Mouse (Mus musculus) liver, postnatal 0 days (tissue): ENCODE data around the gene Soga1. TPM values are rescaled to one million over a fixed set of nuclear protein-coding genes. Genes with fewer than 3 reads are reported as not detected.

Experiments
- ATAC-seq: fragments of 200-750 bp; cut with Nextera tagmentation; 2 replicates; pipeline ENCODE4 v1.8.0; 2017; ENCODE audit warnings: mild to moderate bottlenecking, moderate library complexity
- DNase-seq: peaks from one replicate; pipeline ENCODE4 v3.0.0-alpha.2; 2016
- H3K27ac ChIP-seq: fragments of 300-500 bp; sonication (generic); 2 replicates; pipeline ENCODE4 v1.5.1; 2014; ENCODE audit warnings: antibody characterized with exemption, moderate library complexity, mild to moderate bottlenecking, low read depth
- H3K27me3 ChIP-seq: fragments of 300-500 bp; sonication (generic); 2 replicates; pipeline ENCODE4 v1.6.1; 2014; ENCODE audit warnings: low read length, control low read depth, mixed read lengths; ENCODE audit not compliant: insufficient read depth
- H3K36me3 ChIP-seq: fragments of 300-500 bp; sonication (generic); replicated peaks from 2 replicates; pipeline ENCODE4 v1.6.1; 2014; ENCODE audit warnings: mild to moderate bottlenecking, control low read depth, low read length, moderate library complexity, mixed read lengths; ENCODE audit not compliant: insufficient read depth
- H3K4me1 ChIP-seq: fragments of 300-500 bp; sonication (generic); 2 replicates; pipeline ENCODE4 v1.6.1; 2014; ENCODE audit warnings: antibody characterized with exemption, mild to moderate bottlenecking, control low read depth; ENCODE audit not compliant: insufficient read depth
- H3K4me2 ChIP-seq: fragments of 300-500 bp; sonication (generic); 2 replicates; pipeline ENCODE4 v1.6.1; 2014; ENCODE audit warnings: low read depth, mild to moderate bottlenecking, low read length, moderate library complexity, mixed read lengths
- H3K4me3 ChIP-seq: fragments of 300-500 bp; sonication (generic); 2 replicates; pipeline ENCODE4 v1.5.1; 2014; ENCODE audit warnings: low read depth, low read length
- H3K9ac ChIP-seq: fragments of 300-500 bp; sonication (generic); replicated peaks from 2 replicates; pipeline ENCODE4 v1.6.1; 2014; ENCODE audit warnings: mild to moderate bottlenecking, moderate library complexity
- H3K9me3 ChIP-seq: fragments of 300-500 bp; sonication (generic); 2 replicates; pipeline ENCODE4 v1.6.1; 2016; ENCODE audit warnings: mild to moderate bottlenecking, control low read depth, low read length, mixed read lengths
- CTCF ChIP-seq: sonication (generic); IDR thresholded peaks from 2 replicates; pipeline ENCODE4 v1.5.1; 2016; ENCODE audit warnings: antibody characterized with exemption, low read depth
- EP300 ChIP-seq: IDR thresholded peaks from 2 replicates; pipeline ENCODE4 v1.6.1; 2016; ENCODE audit warnings: antibody characterized with exemption, low read depth, mild to moderate bottlenecking
- WGBS: fragments of 180-500 bp; shearing (Covaris S2); extraction: QIAGEN DNeasy Blood & Tissue Kit; methylation state at CpG from one replicate; pipeline ENCODE4 v1.1.7; 2014; ENCODE audit not compliant: insufficient replicate concordance; 5-methylcytosine and 5-hydroxymethylcytosine counted together
- polyA plus RNA-seq: library from polyadenylated mRNA; unstranded; fragments of >200 nt; fragmentation: Nextera tagmentation; extraction: Ambion mirVana; gene quantifications from 2 replicates; pipeline ENCODE4 v1.2.1, GENCODE M21; 2015

Soga1 gene
- polyA plus RNA-seq, 1 experiment from 2014 or later, result 1.0 TPM

GRCm38 (mm10) chr2:156981291-156981690 is 97.8 kb downstream of the Soga1 start:
- H3K9ac ChIP-seq, result no peak overlapping the region
- H3K27ac ChIP-seq, result no peak overlapping the region
- no peak for TF ChIP-seq EP300
- TF ChIP-seq CTCF, result no peak
- no peaks in the 10 kb centered on the region for H3K27me3 ChIP-seq
- no peak for ATAC-seq
- 71% methylated on average over 4 of the region's 4 CpGs for WGBS
- no peaks in the 10 kb centered on the region for H3K36me3 ChIP-seq
- no peaks in the 10 kb centered on the region for H3K9me3 ChIP-seq
- H3K4me1 ChIP-seq, result peaks cover 14% of the 10 kb centered on the region
- DNase-seq, result no peak
- no peak overlapping the region for H3K4me2 ChIP-seq
- no peak overlapping the region for H3K4me3 ChIP-seq

- Histone ChIP-seq H3K27ac (no peak overlapping the region), H3K4me2 (no peak overlapping the region), H3K4me1 (peaks cover 14% of the 10 kb centered on the region), H3K9me3 (no peaks in the 10 kb centered on the region), H3K36me3 (no peaks in the 10 kb centered on the region), H3K27me3 (no peaks in the 10 kb centered on the region), H3K4me3 (no peak overlapping the region), H3K9ac (no peak overlapping the region)
- DNase-seq, result no peak
- 65% methylated on average over 2 of the region's 2 CpGs for WGBS
- no peak for TF ChIP-seq EP300
- no peak for TF ChIP-seq CTCF
- ATAC-seq, result no peak
Observed at GRCm38 (mm10) chr2:156980059-156980458, 99.0 kb downstream of the Soga1 start.

- H3K36me3 ChIP-seq, result no peaks in the 10 kb centered on the region
- no peak overlapping the region for H3K4me3 ChIP-seq
- TF ChIP-seq EP300, result no peak
- no peak for TF ChIP-seq CTCF
- no peak for DNase-seq
- H3K27ac ChIP-seq, result no peak overlapping the region
- H3K9ac ChIP-seq, result no peak overlapping the region
- no peak for ATAC-seq
- no peaks in the 10 kb centered on the region for H3K9me3 ChIP-seq
- no peak overlapping the region for H3K4me2 ChIP-seq
- no peaks in the 10 kb centered on the region for H3K27me3 ChIP-seq
- peaks cover 4% of the 10 kb centered on the region; the same call in 1 of the 2 replicates for H3K4me1 ChIP-seq
Observed at GRCm38 (mm10) chr2:156976711-156977110, 102.3 kb downstream of the Soga1 start.

GRCm38 (mm10) chr2:156974967-156975366 is 104.1 kb downstream of the Soga1 start:
- no peak for ATAC-seq
- TF ChIP-seq EP300 (no peak), CTCF (no peak)
- no peak overlapping the region for H3K27ac ChIP-seq

GRCm38 (mm10) chr2:156973316-156974100 is 105.5 kb downstream of the Soga1 start:
- ATAC-seq, result no peak

More at GRCm38 (mm10) chr2:156974967-156975366, 104.1 kb downstream of the Soga1 start:
- no peaks in the 10 kb centered on the region for H3K4me1 ChIP-seq
- H3K9me3 ChIP-seq, result no peaks in the 10 kb centered on the region
- no peak overlapping the region for H3K4me3 ChIP-seq
- no peaks in the 10 kb centered on the region for H3K36me3 ChIP-seq
- H3K9ac ChIP-seq, result no peak overlapping the region
- 43% methylated on average over 2 of the region's 2 CpGs for whole genome bisulfite sequencing
- no peak for DNase-seq
- no peaks in the 10 kb centered on the region for H3K27me3 ChIP-seq
- no peak overlapping the region for H3K4me2 ChIP-seq

GRCm38 (mm10) chr2:156970253-156970652 is 108.8 kb downstream of the Soga1 start:
- TF ChIP-seq EP300 (no peak), CTCF (no peak)
- no peaks in the 10 kb centered on the region for H3K4me1 ChIP-seq
- DNase-seq (no peak), ATAC-seq (no peak)
- no peaks in the 10 kb centered on the region for H3K27me3 ChIP-seq
- 63% methylated on average over 7 of the region's 7 CpGs for WGBS
- no peaks in the 10 kb centered on the region for H3K36me3 ChIP-seq
- H3K9me3 ChIP-seq, result no peaks in the 10 kb centered on the region
- no peak overlapping the region for H3K4me3 ChIP-seq
- no peak overlapping the region for H3K9ac ChIP-seq
- no peak overlapping the region for H3K27ac ChIP-seq
- no peak overlapping the region for H3K4me2 ChIP-seq

More at GRCm38 (mm10) chr2:156973316-156974100, 105.5 kb downstream of the Soga1 start:
- Histone ChIP-seq H3K4me2 (no peak overlapping the region), H3K4me3 (no peak overlapping the region), H3K27ac (no peak overlapping the region), H3K4me1 (no peaks in the 10 kb centered on the region), H3K9ac (no peak overlapping the region), H3K36me3 (no peaks in the 10 kb centered on the region), H3K27me3 (no peaks in the 10 kb centered on the region), H3K9me3 (no peaks in the 10 kb centered on the region)
- DNase-seq, result no peak
- WGBS, result 87% methylated on average over 5 of the region's 5 CpGs
- TF ChIP-seq CTCF (no peak), EP300 (no peak)
